Mouse (Mus musculus) thymus, adult 2 months (tissue): ENCODE measurements at regions not wholly inside any gene's neighbourhood (a gene's known extent, or its start where the extent isn't known, plus 50 kb on each side); places are given as distances from the start of the nearest gene placed in this dataset.

Source experiments
- DNase-seq: peaks from one replicate; pipeline ENCODE4 v3.0.0; 2021
- H3K27ac ChIP-seq: fragments of 200-500 bp; 2 replicates; pipeline ENCODE4 v1.5.1; 2012; ENCODE audit warnings: low read length, control low read depth; ENCODE audit not compliant: control insufficient read depth, insufficient read depth
- H3K27me3 ChIP-seq: fragments of 200-500 bp; 2 replicates; pipeline ENCODE4 v1.6.1; 2012; ENCODE audit warnings: mild to moderate bottlenecking, low read length, moderate library complexity, mixed read lengths; ENCODE audit not compliant: control insufficient read depth, insufficient read depth
- H3K36me3 ChIP-seq: fragments of 200-500 bp; 2 replicates; pipeline ENCODE4 v1.6.1; 2012; ENCODE audit warnings: mild to moderate bottlenecking, low read length, moderate library complexity; ENCODE audit not compliant: control insufficient read depth, insufficient read depth
- H3K4me1 ChIP-seq: fragments of 200-500 bp; replicated peaks from 2 replicates; pipeline ENCODE4 v1.6.1; 2012; ENCODE audit warnings: low read length; ENCODE audit not compliant: control insufficient read depth, insufficient read depth
- H3K4me3 ChIP-seq: fragments of 200-500 bp; 2 replicates; pipeline ENCODE4 v1.5.1; 2012; ENCODE audit warnings: mild to moderate bottlenecking, low read length, control low read depth, moderate library complexity; ENCODE audit not compliant: control insufficient read depth, insufficient read depth
- CTCF ChIP-seq: fragments of 200-500 bp; IDR thresholded peaks from 2 replicates; pipeline ENCODE4 v1.5.1; 2012; ENCODE audit warnings: mild to moderate bottlenecking, control low read depth, low read length, moderate library complexity, borderline replicate concordance; ENCODE audit not compliant: control insufficient read depth, poor library complexity, insufficient read depth; ENCODE audit errors: extremely low read depth
- POLR2A ChIP-seq: fragments of 200-500 bp; IDR thresholded peaks from 2 replicates; pipeline ENCODE4 v1.6.1; 2012; ENCODE audit warnings: mild to moderate bottlenecking, low read length, control low read depth, moderate library complexity; ENCODE audit not compliant: control insufficient read depth, poor library complexity, insufficient read depth; ENCODE audit errors: extremely low read depth
- WGBS: fragments of 180-500 bp; shearing (Covaris S2); methylation state at CpG from one replicate; pipeline ENCODE4 v1.1.7; 2018; 5-methylcytosine and 5-hydroxymethylcytosine counted together

DNA sequence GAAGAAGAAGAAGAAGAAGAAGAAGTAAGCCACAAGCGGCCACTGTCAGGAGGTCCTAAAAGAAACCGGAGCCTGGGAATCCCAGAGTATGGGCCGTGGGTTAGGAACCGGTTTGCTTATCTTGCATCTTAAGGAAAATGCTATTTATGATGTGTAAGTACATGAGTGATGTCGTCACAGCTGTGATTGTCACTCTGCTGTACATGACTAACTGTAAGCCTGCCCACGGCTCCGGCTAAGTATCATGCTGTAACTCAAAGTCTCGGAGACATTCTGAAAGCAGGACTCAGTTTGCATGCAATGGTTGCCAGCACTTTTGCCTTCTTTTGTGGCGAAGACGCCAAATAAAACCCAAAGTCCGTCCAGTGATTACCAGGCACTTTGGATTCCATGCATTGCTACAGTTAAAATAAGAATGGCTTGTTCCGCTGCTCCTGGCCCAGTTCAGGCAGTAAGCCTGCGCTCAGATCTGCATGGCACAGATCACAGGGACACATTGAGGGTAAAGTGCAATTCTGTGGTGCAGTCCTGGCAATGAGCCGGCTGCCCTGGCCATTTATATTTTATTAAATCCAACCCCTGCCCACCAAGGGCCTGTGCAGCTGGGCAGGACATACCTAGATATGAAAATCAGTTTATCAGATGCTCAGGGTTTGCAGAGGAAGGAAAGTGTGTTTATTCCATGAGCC is 98.6 kb downstream of the Utp6 start:
- no peak overlapping the region for H3K4me3 ChIP-seq
- H3K27ac ChIP-seq = no peak overlapping the region
- TF ChIP-seq CTCF = no peak
- no peak for TF ChIP-seq POLR2A
- WGBS = 96% methylated on average over 14 of the region's 14 CpGs
- DNase-seq = no peak
- H3K27me3 ChIP-seq = no peaks in the 10 kb centered on the region
- no peaks in the 10 kb centered on the region for H3K36me3 ChIP-seq
- no peaks in the 10 kb centered on the region for H3K4me1 ChIP-seq

GRCm38 (mm10) chr11:79860611-79861067 is 101.6 kb downstream of the Utp6 start:
- DNase-seq = no peak
- no peak for TF ChIP-seq CTCF
- no peak for TF ChIP-seq POLR2A
- Histone ChIP-seq H3K27ac (no peak overlapping the region), H3K4me3 (no peak overlapping the region), H3K27me3 (no peaks in the 10 kb centered on the region), H3K4me1 (no peaks in the 10 kb centered on the region), H3K36me3 (no peaks in the 10 kb centered on the region)
- 75% methylated on average over 12 of the region's 12 CpGs for WGBS

GRCm38 (mm10) chr11:79856376-79856775 is 105.8 kb downstream of the Utp6 start:
- no peak for DNase-seq
- 95% methylated on average over 5 of the region's 5 CpGs for WGBS
- no peak overlapping the region for H3K4me3 ChIP-seq
- no peak for TF ChIP-seq CTCF
- no peak for TF ChIP-seq POLR2A
- no peaks in the 10 kb centered on the region for H3K27me3 ChIP-seq
- H3K36me3 ChIP-seq = no peaks in the 10 kb centered on the region
- H3K4me1 ChIP-seq = no peaks in the 10 kb centered on the region
- H3K27ac ChIP-seq = no peak overlapping the region

- H3K36me3 ChIP-seq = no peaks in the 10 kb centered on the region
- TF ChIP-seq POLR2A = no peak
- no peak for TF ChIP-seq CTCF
Observed at GRCm38 (mm10) chr11:79849545-79849944, 112.6 kb downstream of the Utp6 start.

GRCm38 (mm10) chr11:79844436-79844835 is 117.8 kb downstream of the Utp6 start:
- DNase-seq = no peak
- TF ChIP-seq POLR2A = no peak
- no peak for TF ChIP-seq CTCF
- no peaks in the 10 kb centered on the region for H3K4me1 ChIP-seq
- no peaks in the 10 kb centered on the region for H3K27me3 ChIP-seq
- no peak overlapping the region for H3K4me3 ChIP-seq
- no peak overlapping the region for H3K27ac ChIP-seq
- H3K36me3 ChIP-seq = no peaks in the 10 kb centered on the region
- 91% methylated on average over 4 of the region's 4 CpGs for WGBS

More at GRCm38 (mm10) chr11:79849545-79849944, 112.6 kb downstream of the Utp6 start:
- no peak overlapping the region for H3K4me3 ChIP-seq
- no peaks in the 10 kb centered on the region for H3K27me3 ChIP-seq
- DNase-seq = no peak
- 93% methylated on average over 3 of the region's 3 CpGs for WGBS
- H3K4me1 ChIP-seq = no peaks in the 10 kb centered on the region
- no peak overlapping the region for H3K27ac ChIP-seq

DNA sequence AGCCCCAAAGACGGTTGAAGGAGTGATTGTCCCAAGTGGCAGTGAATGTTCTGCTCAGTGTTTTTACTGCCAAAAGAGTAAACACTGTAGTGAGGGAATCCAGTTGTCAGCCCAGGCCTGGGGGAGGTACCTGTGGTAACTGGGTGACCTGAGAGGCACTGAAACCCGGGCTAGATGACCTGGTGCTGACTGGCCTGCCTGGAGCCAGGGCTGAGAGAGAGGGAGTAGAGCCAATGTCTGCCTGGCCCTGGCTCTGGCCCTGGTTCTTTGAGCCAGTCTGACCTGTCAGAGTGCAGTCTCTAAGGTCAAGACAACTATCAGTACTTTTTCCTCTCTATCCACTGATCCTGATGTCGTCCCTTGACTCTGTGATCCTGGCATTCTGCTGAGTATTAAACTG is 119.2 kb downstream of the Utp6 start:
- Histone ChIP-seq H3K36me3 (no peaks in the 10 kb centered on the region), H3K4me1 (no peaks in the 10 kb centered on the region), H3K27ac (no peak overlapping the region), H3K27me3 (no peaks in the 10 kb centered on the region), H3K4me3 (no peak overlapping the region)
- WGBS = 87% methylated on average over 3 of the region's 3 CpGs
- no peak for DNase-seq
- TF ChIP-seq POLR2A = no peak
- TF ChIP-seq CTCF = no peak

- Histone ChIP-seq H3K36me3 (no peaks in the 10 kb centered on the region), H3K27me3 (no peaks in the 10 kb centered on the region), H3K4me3 (no peak overlapping the region), H3K4me1 (no peaks in the 10 kb centered on the region), H3K27ac (no peak overlapping the region)
- WGBS = 96% methylated on average over 6 of the region's 6 CpGs
- DNase-seq = no peak
- TF ChIP-seq CTCF (no peak), POLR2A (no peak)
Observed at GRCm38 (mm10) chr11:79839973-79840372, 122.2 kb downstream of the Utp6 start.
